Mouse (Mus musculus): ENCODE measurements around the gene Xylb. TPM values are rescaled to one million over a fixed set of nuclear protein-coding genes. Genes with fewer than 3 reads are reported as not detected.

The Xylb gene
- total RNA-seq, 1 experiment from 2014 or later, result not detected

- no peak for ATAC-seq (replicated peaks; ENCODE audit: insufficient number of reproducible peaks, low FRiP score, low TSS enrichment, poor library complexity, severe bottlenecking)
These were observed 73.1 kb downstream of the Xylb start for GRCm38 (mm10) chr9:119430311-119430710.

- ATAC-seq (replicated peaks; ENCODE audit: insufficient number of reproducible peaks, low FRiP score, low TSS enrichment, poor library complexity, severe bottlenecking), result peak; percentile 10; the same call in 1 of the 2 replicates
These were observed 78.7 kb downstream of the Xylb start for GRCm38 (mm10) chr9:119435855-119436254.

GRCm38 (mm10) chr9:119438065-119438464, 80.9 kb downstream of the Xylb start:
- no peak for ATAC-seq (replicated peaks; ENCODE audit: insufficient number of reproducible peaks, low FRiP score, low TSS enrichment, poor library complexity, severe bottlenecking)

GRCm38 (mm10) chr9:119438498-119439000, 81.4 kb downstream of the Xylb start:
- ATAC-seq (replicated peaks; ENCODE audit: insufficient number of reproducible peaks, low FRiP score, low TSS enrichment, poor library complexity, severe bottlenecking), result no peak

Other genes starting within 250 kb of the Xylb start
- gene Acaa1b, start 200.3 kb upstream of the Xylb start, total RNA-seq (2017), result not detected in 3 replicates
- gene Gm47289, start 198.2 kb upstream of the Xylb start, total RNA-seq (2017), result not detected in 3 replicates
- not detected in 3 replicates for gene Slc22a13, start 148.3 kb upstream of the Xylb start, total RNA-seq (2017)
- gene Oxsr1, start 35.0 kb upstream of the Xylb start, total RNA-seq (2017), result 42.8 to 50.1 TPM (median 45.9 TPM) in 3 replicates
- gene Acaa1a, start 17.7 kb upstream of the Xylb start, total RNA-seq (2017), result 31.0 to 54.9 TPM (median 52.6 TPM) in 3 replicates
- gene Myd88, start 16.0 kb upstream of the Xylb start, total RNA-seq (2017), result 71.0 to 79.2 TPM (median 75.9 TPM) in 3 replicates
- gene Slc22a14, start 8.2 kb downstream of the Xylb start, total RNA-seq (2017), result 0.21 to 0.48 TPM in 2 of 3 replicates, not detected in the other
- gene Acvr2b, start 44.7 kb downstream of the Xylb start, total RNA-seq (2017), result 0.49 to 1.9 TPM in 2 of 3 replicates, not detected in the other
- gene Exog, start 87.6 kb downstream of the Xylb start, total RNA-seq (2017), result 0.48 to 4.9 TPM (median 4.6 TPM) in 3 replicates
- not detected in 3 replicates for gene Scn5a, start 221.6 kb downstream of the Xylb start, total RNA-seq (2017)

Measured in monocyte, adult 5-6 weeks (primary cell).